Mouse (Mus musculus): ENCODE results near the gene Gid4.

DNA sequence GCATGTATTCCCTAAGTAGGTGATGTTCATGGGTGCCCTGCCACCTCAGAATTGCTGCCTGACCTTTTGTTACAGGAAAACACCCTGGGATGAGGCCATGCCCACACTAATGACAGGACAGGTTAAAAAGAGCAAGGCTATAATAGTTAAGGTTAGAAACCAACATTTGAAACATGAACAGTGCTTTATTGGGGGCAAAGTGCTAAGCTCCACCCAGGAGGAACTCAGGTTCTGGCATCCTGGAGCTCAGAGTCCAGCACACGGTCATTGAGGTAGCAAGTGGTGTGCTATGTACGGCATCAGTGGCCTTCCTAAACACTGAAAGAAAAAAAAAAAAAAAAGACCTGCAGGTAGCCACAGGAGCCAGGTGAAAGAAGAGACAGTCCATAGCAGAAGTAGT is 29.0 kb upstream of the Gid4 start:
- TF ChIP-seq CTCF (IDR thresholded peaks at IDR 0.05; ENCODE audit: low read depth), result no peak
- TF ChIP-seq EP300 (IDR thresholded peaks at IDR 0.05; ENCODE audit: low read depth), result no peak

Measured in heart, postnatal 0 days (tissue).